Mouse (Mus musculus): ENCODE data around the gene Osbpl7. TPM values are rescaled to one million over a fixed set of nuclear protein-coding genes. Genes with fewer than 3 reads are reported as not detected.

Osbpl7 gene
- polyA plus RNA-seq, 1 experiment from 2014 or later, result 8.7 TPM

- H3K4me1 ChIP-seq (replicated peaks), result peaks cover 13% of the 10 kb centered on the region
- peaks cover 22% of the 10 kb centered on the region for H3K36me3 ChIP-seq
- H3K9ac ChIP-seq (replicated peaks), result no peak overlapping the region
- no peak overlapping the region for H3K27ac ChIP-seq
- H3K9me3 ChIP-seq, result no peaks in the 10 kb centered on the region
- no peaks in the 10 kb centered on the region for H3K27me3 ChIP-seq
- H3K4me2 ChIP-seq, result peak overlapping the region; percentile 77
- WGBS, result 48% methylated on average over 12 of the region's 12 CpGs
- H3K4me3 ChIP-seq (replicated peaks), result no peak overlapping the region; the same call in 1 of the 2 replicates
- no peak for ATAC-seq (ENCODE audit: insufficient number of reproducible peaks, insufficient read depth, low FRiP score, low TSS enrichment, low read depth)
Observed at GRCm38 (mm10) chr11:97040301-97041021, 10.0 kb upstream of the Osbpl7 start.

- H3K9ac ChIP-seq (replicated peaks), result peak within 1 kb of the TSS; percentile 81
- no peaks in the 10 kb centered on the region for H3K27me3 ChIP-seq
- H3K4me2 ChIP-seq, result peak within 1 kb of the TSS; percentile 77
- 1% methylated on average over 43 of the region's 48 CpGs for WGBS
- H3K27ac ChIP-seq, result no peak within 1 kb of the TSS
- peaks cover 28% of the 10 kb centered on the region for H3K36me3 ChIP-seq
- H3K9me3 ChIP-seq, result no peaks in the 10 kb centered on the region
- H3K4me1 ChIP-seq (replicated peaks), result peaks cover 13% of the 10 kb centered on the region
- H3K4me3 ChIP-seq (replicated peaks), result peak within 1 kb of the TSS; percentile 86
- ATAC-seq (ENCODE audit: insufficient number of reproducible peaks, insufficient read depth, low FRiP score, low TSS enrichment, low read depth), result peak; percentile 91
Observed at GRCm38 (mm10) chr11:97041022-97041899, 9.2 kb upstream of the Osbpl7 start, which contains the start of the genes Lrrc46 and Mrpl10. Gene Lrrc46, minus strand, starts transcription at chr11:97041407. Gene Mrpl10, plus strand, starts transcription at chr11:97041560.

GRCm38 (mm10) chr11:97044902-97045301 is 5.5 kb upstream of the Osbpl7 start:
- WGBS, result 93% methylated on average over 8 of the region's 8 CpGs
- H3K9ac ChIP-seq (replicated peaks), result no peak overlapping the region
- H3K36me3 ChIP-seq, result peaks cover 50% of the 10 kb centered on the region
- no peaks in the 10 kb centered on the region for H3K9me3 ChIP-seq
- no peak overlapping the region for H3K4me3 ChIP-seq (replicated peaks)
- peaks cover 13% of the 10 kb centered on the region for H3K4me1 ChIP-seq (replicated peaks)
- ATAC-seq (ENCODE audit: insufficient number of reproducible peaks, insufficient read depth, low FRiP score, low TSS enrichment, low read depth), result no peak
- no peaks in the 10 kb centered on the region for H3K27me3 ChIP-seq
- H3K27ac ChIP-seq, result no peak overlapping the region
- H3K4me2 ChIP-seq, result no peak overlapping the region

- no peaks in the 10 kb centered on the region for H3K27me3 ChIP-seq
- peaks cover 50% of the 10 kb centered on the region for H3K36me3 ChIP-seq
- H3K27ac ChIP-seq, result no peak overlapping the region
- ATAC-seq (ENCODE audit: insufficient number of reproducible peaks, insufficient read depth, low FRiP score, low TSS enrichment, low read depth), result no peak
- H3K4me1 ChIP-seq (replicated peaks), result peaks cover 18% of the 10 kb centered on the region
- H3K9ac ChIP-seq (replicated peaks), result no peak overlapping the region
- no peaks in the 10 kb centered on the region for H3K9me3 ChIP-seq
- no peak overlapping the region for H3K4me2 ChIP-seq
- no peak overlapping the region for H3K4me3 ChIP-seq (replicated peaks)
- 81% methylated on average over 7 of the region's 7 CpGs for WGBS
Observed at GRCm38 (mm10) chr11:97045861-97046260, 4.6 kb upstream of the Osbpl7 start.

- Histone ChIP-seq H3K9me3 (no peaks in the 10 kb centered on the region), H3K27me3 (no peaks in the 10 kb centered on the region), H3K27ac (no peak overlapping the region), H3K4me3 (replicated peaks) (no peak overlapping the region), H3K4me2 (no peak overlapping the region), H3K9ac (replicated peaks) (no peak overlapping the region), H3K36me3 (peaks cover 58% of the 10 kb centered on the region), H3K4me1 (replicated peaks) (peaks cover 20% of the 10 kb centered on the region)
- 82% methylated on average over 8 of the region's 8 CpGs for WGBS
- no peak for ATAC-seq (ENCODE audit: insufficient number of reproducible peaks, insufficient read depth, low FRiP score, low TSS enrichment, low read depth)
Observed at GRCm38 (mm10) chr11:97048090-97048650, 2.3 kb upstream of the Osbpl7 start.

GRCm38 (mm10) chr11:97049492-97050085 is 839 bp upstream of the Osbpl7 start:
- Histone ChIP-seq H3K4me1 (replicated peaks) (peaks cover 20% of the 10 kb centered on the region), H3K27ac (no peak overlapping the region), H3K4me2 (no peak overlapping the region), H3K9ac (replicated peaks) (no peak overlapping the region), H3K4me3 (replicated peaks) (no peak overlapping the region), H3K27me3 (no peaks in the 10 kb centered on the region), H3K36me3 (peaks cover 54% of the 10 kb centered on the region), H3K9me3 (no peaks in the 10 kb centered on the region)
- 70% methylated on average over 6 of the region's 6 CpGs for WGBS
- ATAC-seq (ENCODE audit: insufficient number of reproducible peaks, insufficient read depth, low FRiP score, low TSS enrichment, low read depth), result no peak

GRCm38 (mm10) chr11:97050944-97051586 is 637 bp downstream of the Osbpl7 start:
- Histone ChIP-seq H3K9ac (replicated peaks) (peak overlapping the region; percentile 86), H3K4me2 (peak overlapping the region; percentile 94), H3K4me1 (replicated peaks) (peaks cover 20% of the 10 kb centered on the region), H3K27ac (0 out of 2 replicates have a peak overlapping the region, but pooled peaks have one; percentile 42), H3K27me3 (no peaks in the 10 kb centered on the region), H3K9me3 (no peaks in the 10 kb centered on the region), H3K36me3 (peaks cover 54% of the 10 kb centered on the region), H3K4me3 (replicated peaks) (peak overlapping the region; percentile 70)
- ATAC-seq (ENCODE audit: insufficient number of reproducible peaks, insufficient read depth, low FRiP score, low TSS enrichment, low read depth), result no peak
- WGBS, result 29% methylated on average over 13 of the region's 13 CpGs

- no peak overlapping the region for H3K27ac ChIP-seq
- H3K4me1 ChIP-seq (replicated peaks), result peaks cover 20% of the 10 kb centered on the region
- WGBS, result 23% methylated on average over 11 of the region's 11 CpGs
- H3K36me3 ChIP-seq, result peaks cover 59% of the 10 kb centered on the region
- H3K9ac ChIP-seq (replicated peaks), result peak overlapping the region; percentile 86; the same call in 1 of the 2 replicates
- peak overlapping the region; percentile 94 for H3K4me2 ChIP-seq
- ATAC-seq (ENCODE audit: insufficient number of reproducible peaks, insufficient read depth, low FRiP score, low TSS enrichment, low read depth), result no peak
- no peaks in the 10 kb centered on the region for H3K27me3 ChIP-seq
- H3K4me3 ChIP-seq (replicated peaks), result 0 out of 2 replicates have a peak overlapping the region, but pooled peaks have one; percentile 70
- H3K9me3 ChIP-seq, result no peaks in the 10 kb centered on the region
Observed at GRCm38 (mm10) chr11:97052219-97052646, 1.8 kb downstream of the Osbpl7 start.

GRCm38 (mm10) chr11:97063274-97063920 is 13.0 kb downstream of the Osbpl7 start:
- ATAC-seq (ENCODE audit: insufficient number of reproducible peaks, insufficient read depth, low FRiP score, low TSS enrichment, low read depth), result no peak
- peaks cover 55% of the 10 kb centered on the region for H3K36me3 ChIP-seq
- no peak overlapping the region for H3K4me3 ChIP-seq (replicated peaks)
- H3K4me2 ChIP-seq, result no peak overlapping the region
- WGBS, result 74% methylated on average over 9 of the region's 9 CpGs
- no peaks in the 10 kb centered on the region for H3K4me1 ChIP-seq (replicated peaks)
- H3K9me3 ChIP-seq, result no peaks in the 10 kb centered on the region
- no peaks in the 10 kb centered on the region for H3K27me3 ChIP-seq
- no peak overlapping the region; the same call in 1 of the 2 replicates for H3K9ac ChIP-seq (replicated peaks)
- H3K27ac ChIP-seq, result no peak overlapping the region

GRCm38 (mm10) chr11:97063921-97064295 is 13.5 kb downstream of the Osbpl7 start:
- H3K27me3 ChIP-seq, result no peaks in the 10 kb centered on the region
- peaks cover 58% of the 10 kb centered on the region for H3K36me3 ChIP-seq
- H3K4me1 ChIP-seq (replicated peaks), result no peaks in the 10 kb centered on the region
- no peak overlapping the region for H3K4me2 ChIP-seq
- no peaks in the 10 kb centered on the region for H3K9me3 ChIP-seq
- H3K4me3 ChIP-seq (replicated peaks), result no peak overlapping the region
- 86% methylated on average over 3 of the region's 3 CpGs for WGBS
- H3K9ac ChIP-seq (replicated peaks), result no peak overlapping the region; the same call in 1 of the 2 replicates
- ATAC-seq (ENCODE audit: insufficient number of reproducible peaks, insufficient read depth, low FRiP score, low TSS enrichment, low read depth), result no peak
- no peak overlapping the region for H3K27ac ChIP-seq

All from limb, embryonic 12.5 days (tissue).